Mouse (Mus musculus): ENCODE data around the gene Eln. TPM values are rescaled to one million over a fixed set of nuclear protein-coding genes. Genes with fewer than 3 reads are reported as not detected.

Eln gene
- polyA plus RNA-seq, 2 experiments = 1.7 to 3.6 TPM

DNA sequence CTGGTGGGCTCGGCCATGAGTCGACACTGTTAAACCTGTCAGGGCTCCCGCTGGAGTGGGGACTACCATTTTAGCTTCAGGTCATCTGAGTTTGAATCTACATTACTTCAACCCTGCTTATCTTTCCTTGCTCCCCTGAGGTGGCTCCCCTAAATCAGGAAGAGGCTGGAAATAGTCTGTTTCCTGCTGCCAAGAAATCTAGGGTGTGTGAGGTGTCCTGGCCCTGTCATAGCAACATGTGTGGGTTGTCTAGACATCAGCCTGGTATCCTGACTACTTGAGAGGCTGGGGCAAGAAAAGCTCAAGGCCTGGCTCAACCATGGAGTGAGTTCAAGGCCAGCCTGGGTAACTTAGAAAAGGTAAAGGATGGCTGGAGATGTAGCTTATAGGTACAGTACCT, 24.6 kb upstream of the Eln start:
- H3K4me2 ChIP-seq (ENCODE audit: low read depth) = no peak overlapping the region
- WGBS (ENCODE audit: insufficient replicate concordance) = 46% methylated on average over 3 of the region's 3 CpGs
- H3K27ac ChIP-seq = no peak overlapping the region
- no peaks in the 10 kb centered on the region for H3K4me1 ChIP-seq (replicated peaks; ENCODE audit: control insufficient read depth in 2 of 2, insufficient read depth in 2 of 2, low read length in 1 of 2)
- DNase-seq (ENCODE audit: low read depth in 3 of 3, low spot score in 3 of 3) (no peak), ATAC-seq (ENCODE audit: insufficient read depth) (no peak)
- H3K9ac ChIP-seq (replicated peaks) = no peak overlapping the region
- H3K9me3 ChIP-seq (ENCODE audit: control insufficient read depth, low read length) = no peaks in the 10 kb centered on the region
- no peaks in the 10 kb centered on the region for H3K27me3 ChIP-seq (ENCODE audit: control insufficient read depth, insufficient read depth, low read length)
- H3K4me3 ChIP-seq (ENCODE audit: insufficient read depth in 1 of 2, low read depth in 2 of 2, low read length in 2 of 2) = no peak overlapping the region
- TF ChIP-seq CTCF (IDR thresholded peaks at IDR 0.05; ENCODE audit: low read depth) = no peak
- TF ChIP-seq EP300 (IDR thresholded peaks at IDR 0.05; ENCODE audit: low read depth) = no peak
- no peaks in the 10 kb centered on the region for H3K36me3 ChIP-seq (replicated peaks; ENCODE audit: control insufficient read depth, insufficient read depth, low read depth)

- no peak overlapping the region for H3K4me3 ChIP-seq (ENCODE audit: insufficient read depth in 1 of 2, low read depth in 2 of 2, low read length in 2 of 2)
- WGBS (ENCODE audit: insufficient replicate concordance) = 2% methylated on average over 7 of the region's 7 CpGs
- no peak overlapping the region for H3K9ac ChIP-seq (replicated peaks)
- H3K4me1 ChIP-seq (replicated peaks; ENCODE audit: control insufficient read depth in 2 of 2, insufficient read depth in 2 of 2, low read length in 1 of 2) = no peaks in the 10 kb centered on the region
- no peaks in the 10 kb centered on the region for H3K9me3 ChIP-seq (ENCODE audit: control insufficient read depth, low read length)
- DNase-seq (ENCODE audit: low read depth in 3 of 3, low spot score in 3 of 3) (no peak), ATAC-seq (ENCODE audit: insufficient read depth) (no peak)
- H3K27me3 ChIP-seq (ENCODE audit: control insufficient read depth, insufficient read depth, low read length) = no peaks in the 10 kb centered on the region
- H3K36me3 ChIP-seq (replicated peaks; ENCODE audit: control insufficient read depth, insufficient read depth, low read depth) = no peaks in the 10 kb centered on the region
- no peak overlapping the region for H3K4me2 ChIP-seq (ENCODE audit: low read depth)
- no peak overlapping the region for H3K27ac ChIP-seq
- TF ChIP-seq EP300 (IDR thresholded peaks at IDR 0.05; ENCODE audit: low read depth) (no peak), CTCF (IDR thresholded peaks at IDR 0.05; ENCODE audit: low read depth) (no peak)
Measured at GRCm38 (mm10) chr5:134769181-134769580, 22.1 kb upstream of the Eln start.

GRCm38 (mm10) chr5:134765441-134765840, 18.3 kb upstream of the Eln start:
- no peaks in the 10 kb centered on the region for H3K36me3 ChIP-seq (replicated peaks; ENCODE audit: control insufficient read depth, insufficient read depth, low read depth)
- H3K27me3 ChIP-seq (ENCODE audit: control insufficient read depth, insufficient read depth, low read length) = no peaks in the 10 kb centered on the region
- no peaks in the 10 kb centered on the region for H3K9me3 ChIP-seq (ENCODE audit: control insufficient read depth, low read length)
- no peak overlapping the region for H3K4me2 ChIP-seq (ENCODE audit: low read depth)
- no peak overlapping the region for H3K27ac ChIP-seq
- no peak overlapping the region for H3K4me3 ChIP-seq (ENCODE audit: insufficient read depth in 1 of 2, low read depth in 2 of 2, low read length in 2 of 2)
- TF ChIP-seq EP300 (IDR thresholded peaks at IDR 0.05; ENCODE audit: low read depth) = no peak
- no peaks in the 10 kb centered on the region for H3K4me1 ChIP-seq (replicated peaks; ENCODE audit: control insufficient read depth in 2 of 2, insufficient read depth in 2 of 2, low read length in 1 of 2)
- ATAC-seq (ENCODE audit: insufficient read depth) (no peak), DNase-seq (ENCODE audit: low read depth in 3 of 3, low spot score in 3 of 3) (no peak)
- H3K9ac ChIP-seq (replicated peaks) = no peak overlapping the region
- 76% methylated on average over 16 of the region's 16 CpGs for WGBS (ENCODE audit: insufficient replicate concordance)

- Histone ChIP-seq H3K9ac (replicated peaks) (no peak overlapping the region), H3K4me2 (ENCODE audit: low read depth) (no peak overlapping the region), H3K4me3 (ENCODE audit: insufficient read depth in 1 of 2, low read depth in 2 of 2, low read length in 2 of 2) (no peak overlapping the region), H3K4me1 (replicated peaks; ENCODE audit: control insufficient read depth in 2 of 2, insufficient read depth in 2 of 2, low read length in 1 of 2) (no peaks in the 10 kb centered on the region), H3K27ac (no peak overlapping the region), H3K36me3 (replicated peaks; ENCODE audit: control insufficient read depth, insufficient read depth, low read depth) (no peaks in the 10 kb centered on the region), H3K27me3 (ENCODE audit: control insufficient read depth, insufficient read depth, low read length) (no peaks in the 10 kb centered on the region), H3K9me3 (ENCODE audit: control insufficient read depth, low read length) (no peaks in the 10 kb centered on the region)
- 61% methylated on average over 9 of the region's 9 CpGs for WGBS (ENCODE audit: insufficient replicate concordance)
- TF ChIP-seq EP300 (IDR thresholded peaks at IDR 0.05; ENCODE audit: low read depth) (no peak), CTCF (IDR thresholded peaks at IDR 0.05; ENCODE audit: low read depth) (no peak)
- ATAC-seq (ENCODE audit: insufficient read depth) (no peak), DNase-seq (ENCODE audit: low read depth in 3 of 3, low spot score in 3 of 3) (no peak)
Measured at GRCm38 (mm10) chr5:134763326-134763725, 16.2 kb upstream of the Eln start.

DNA sequence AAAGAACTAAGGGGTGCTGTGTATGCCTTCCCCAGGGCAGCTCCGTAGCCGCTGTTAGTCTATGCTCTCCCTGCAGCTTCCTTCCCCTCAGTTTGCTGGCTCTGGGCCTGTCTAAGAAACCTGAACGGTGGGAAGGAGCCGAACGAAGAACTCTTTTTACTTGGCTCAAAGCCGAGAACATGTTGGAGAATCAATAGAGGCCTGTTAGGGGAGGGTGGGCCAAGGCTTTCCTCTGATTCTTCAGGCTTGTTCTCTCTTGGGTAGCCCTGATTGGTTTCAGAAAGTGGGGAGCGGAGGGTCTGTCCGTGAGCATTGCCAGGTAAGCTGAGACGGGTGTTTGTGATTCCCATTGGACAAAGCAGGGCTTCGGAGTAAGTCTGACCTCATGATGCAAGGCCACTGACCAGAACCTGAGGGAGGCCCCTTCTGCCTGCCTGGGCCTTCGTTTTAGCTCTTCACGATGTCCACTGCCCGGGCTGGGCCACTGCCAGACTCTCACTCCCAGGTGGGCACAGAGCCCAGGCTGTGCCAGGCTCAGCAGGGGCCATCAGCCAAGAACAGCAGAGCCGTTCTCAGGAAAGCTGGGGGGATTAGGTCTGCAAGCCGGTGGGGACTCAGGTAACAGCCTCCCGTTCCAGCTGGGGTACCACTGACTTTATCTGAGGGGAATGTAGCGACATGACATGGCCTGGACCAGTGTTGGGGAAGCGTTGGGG, 14.4 kb upstream of the Eln start:
- no peak for ATAC-seq (ENCODE audit: insufficient read depth)
- 65% methylated on average over 18 of the region's 18 CpGs for WGBS (ENCODE audit: insufficient replicate concordance)
- H3K9ac ChIP-seq (replicated peaks) = no peak overlapping the region

More for the DNA sequence above, 14.4 kb upstream of the Eln start:
- Histone ChIP-seq H3K9me3 (ENCODE audit: control insufficient read depth, low read length) (no peaks in the 10 kb centered on the region), H3K4me1 (replicated peaks; ENCODE audit: control insufficient read depth in 2 of 2, insufficient read depth in 2 of 2, low read length in 1 of 2) (no peaks in the 10 kb centered on the region), H3K4me3 (ENCODE audit: insufficient read depth in 1 of 2, low read depth in 2 of 2, low read length in 2 of 2) (no peak overlapping the region), H3K27me3 (ENCODE audit: control insufficient read depth, insufficient read depth, low read length) (no peaks in the 10 kb centered on the region), H3K4me2 (ENCODE audit: low read depth) (no peak overlapping the region), H3K27ac (no peak overlapping the region), H3K36me3 (replicated peaks; ENCODE audit: control insufficient read depth, insufficient read depth, low read depth) (no peaks in the 10 kb centered on the region)
- DNase-seq (ENCODE audit: low read depth in 3 of 3, low spot score in 3 of 3) = no peak
- TF ChIP-seq EP300 (IDR thresholded peaks at IDR 0.05; ENCODE audit: low read depth) (no peak), CTCF (IDR thresholded peaks at IDR 0.05; ENCODE audit: low read depth) (no peak)
